Mouse (Mus musculus) urinary bladder, postnatal 10 days (tissue): ENCODE data around the gene Gnl2.

Experiments used
- DNase-seq: peaks from one replicate; pipeline ENCODE4 v3.0.0; 2022; ENCODE audit warnings: low spot score

Gnl2 gene

GRCm38 (mm10) chr4:125084403-125085345, 68.3 kb downstream of the Gnl2 start, which contains the start of gene Meaf6:
Gene Meaf6, plus strand, starts transcription at chr4:125085134.
- peak; percentile 68 for DNase-seq

- DNase-seq: no peak
Observed at GRCm38 (mm10) chr4:125085346-125085841, 69.0 kb downstream of the Gnl2 start.

- DNase-seq: no peak
Observed at GRCm38 (mm10) chr4:125093031-125093430, 76.6 kb downstream of the Gnl2 start.

GRCm38 (mm10) chr4:125096066-125096465, 79.7 kb downstream of the Gnl2 start:
- DNase-seq: no peak

GRCm38 (mm10) chr4:125097412-125097811, 81.0 kb downstream of the Gnl2 start:
- DNase-seq: no peak

- DNase-seq: peak; percentile 51
Observed at GRCm38 (mm10) chr4:125099458-125099857, 83.1 kb downstream of the Gnl2 start.

GRCm38 (mm10) chr4:125101334-125101733, 84.9 kb downstream of the Gnl2 start:
- no peak for DNase-seq
